Mouse (Mus musculus): Measurements from ENCODE around the gene Wdsub1. TPM values are rescaled to one million over a fixed set of nuclear protein-coding genes. Genes with fewer than 3 reads are reported as not detected.

The Wdsub1 gene
- polyA plus RNA-seq, 2 experiments = 33.7 to 57.2 TPM

- no peak for TF ChIP-seq POLR2A (IDR thresholded peaks at IDR 0.05; ENCODE audit: borderline replicate concordance, extremely low read depth, insufficient read depth, insufficient read length)
- H3K4me1 ChIP-seq (ENCODE audit: control insufficient read depth, insufficient read depth, low read length) = no peaks in the 10 kb centered on the region
- peaks cover 57% of the 10 kb centered on the region for H3K36me3 ChIP-seq (ENCODE audit: control insufficient read depth, insufficient read depth, low read length)
- no peak for ATAC-seq (ENCODE audit: low FRiP score, low read depth)
- H3K9me3 ChIP-seq (ENCODE audit: control insufficient read depth, low read length) = no peaks in the 10 kb centered on the region
- H3K27ac ChIP-seq (replicated peaks; ENCODE audit: low read depth, low read length) = no peak overlapping the region
- no peak for DNase-seq (ENCODE audit: low spot score)
- no peaks in the 10 kb centered on the region for H3K27me3 ChIP-seq (ENCODE audit: control insufficient read depth, insufficient read depth, low read length)
- no peak overlapping the region for H3K4me2 ChIP-seq (replicated peaks; ENCODE audit: low read depth, low read length, severe bottlenecking)
- H3K9ac ChIP-seq (ENCODE audit: low read depth, low read length, severe bottlenecking) = no peak overlapping the region
- H3K4me3 ChIP-seq (replicated peaks; ENCODE audit: low read length) = no peak overlapping the region
- 64% methylated on average over 15 of the region's 15 CpGs for WGBS
Observed at GRCm38 (mm10) chr2:59820088-59820487, 62.3 kb downstream of the Wdsub1 start.

GRCm38 (mm10) chr2:59819415-59819814 is 63.0 kb downstream of the Wdsub1 start:
- H3K9me3 ChIP-seq (ENCODE audit: control insufficient read depth, low read length) = no peaks in the 10 kb centered on the region
- H3K4me2 ChIP-seq (replicated peaks; ENCODE audit: low read depth, low read length, severe bottlenecking) = no peak overlapping the region
- DNase-seq (ENCODE audit: low spot score) (no peak), ATAC-seq (ENCODE audit: low FRiP score, low read depth) (no peak)
- no peaks in the 10 kb centered on the region for H3K27me3 ChIP-seq (ENCODE audit: control insufficient read depth, insufficient read depth, low read length)
- no peak overlapping the region for H3K27ac ChIP-seq (replicated peaks; ENCODE audit: low read depth, low read length)
- H3K4me1 ChIP-seq (ENCODE audit: control insufficient read depth, insufficient read depth, low read length) = no peaks in the 10 kb centered on the region
- H3K9ac ChIP-seq (ENCODE audit: low read depth, low read length, severe bottlenecking) = no peak overlapping the region
- no peak for TF ChIP-seq POLR2A (IDR thresholded peaks at IDR 0.05; ENCODE audit: borderline replicate concordance, extremely low read depth, insufficient read depth, insufficient read length)
- no peak overlapping the region for H3K4me3 ChIP-seq (replicated peaks; ENCODE audit: low read length)
- H3K36me3 ChIP-seq (ENCODE audit: control insufficient read depth, insufficient read depth, low read length) = peaks cover 56% of the 10 kb centered on the region
- WGBS = 79% methylated on average over 6 of the region's 6 CpGs

GRCm38 (mm10) chr2:59818663-59819062 is 63.7 kb downstream of the Wdsub1 start:
- DNase-seq (ENCODE audit: low spot score) (no peak), ATAC-seq (ENCODE audit: low FRiP score, low read depth) (no peak)

GRCm38 (mm10) chr2:59814997-59815396 is 67.4 kb downstream of the Wdsub1 start:
- H3K36me3 ChIP-seq (ENCODE audit: control insufficient read depth, insufficient read depth, low read length) = peaks cover 70% of the 10 kb centered on the region
- no peaks in the 10 kb centered on the region for H3K27me3 ChIP-seq (ENCODE audit: control insufficient read depth, insufficient read depth, low read length)
- no peaks in the 10 kb centered on the region for H3K9me3 ChIP-seq (ENCODE audit: control insufficient read depth, low read length)
- H3K4me3 ChIP-seq (replicated peaks; ENCODE audit: low read length) = no peak overlapping the region
- DNase-seq (ENCODE audit: low spot score) (no peak), ATAC-seq (ENCODE audit: low FRiP score, low read depth) (no peak)
- H3K9ac ChIP-seq (ENCODE audit: low read depth, low read length, severe bottlenecking) = no peak overlapping the region
- no peaks in the 10 kb centered on the region for H3K4me1 ChIP-seq (ENCODE audit: control insufficient read depth, insufficient read depth, low read length)
- no peak for TF ChIP-seq POLR2A (IDR thresholded peaks at IDR 0.05; ENCODE audit: borderline replicate concordance, extremely low read depth, insufficient read depth, insufficient read length)
- no peak overlapping the region for H3K4me2 ChIP-seq (replicated peaks; ENCODE audit: low read depth, low read length, severe bottlenecking)
- WGBS = 89% methylated on average over 8 of the region's 8 CpGs
- no peak overlapping the region for H3K27ac ChIP-seq (replicated peaks; ENCODE audit: low read depth, low read length)

More at GRCm38 (mm10) chr2:59818663-59819062, 63.7 kb downstream of the Wdsub1 start:
- Histone ChIP-seq H3K4me3 (replicated peaks; ENCODE audit: low read length) (no peak overlapping the region), H3K9ac (ENCODE audit: low read depth, low read length, severe bottlenecking) (no peak overlapping the region), H3K4me2 (replicated peaks; ENCODE audit: low read depth, low read length, severe bottlenecking) (no peak overlapping the region), H3K36me3 (ENCODE audit: control insufficient read depth, insufficient read depth, low read length) (peaks cover 53% of the 10 kb centered on the region), H3K27me3 (ENCODE audit: control insufficient read depth, insufficient read depth, low read length) (no peaks in the 10 kb centered on the region), H3K9me3 (ENCODE audit: control insufficient read depth, low read length) (no peaks in the 10 kb centered on the region), H3K27ac (replicated peaks; ENCODE audit: low read depth, low read length) (no peak overlapping the region), H3K4me1 (ENCODE audit: control insufficient read depth, insufficient read depth, low read length) (no peaks in the 10 kb centered on the region)
- WGBS = 96% methylated on average over 15 of the region's 15 CpGs
- no peak for TF ChIP-seq POLR2A (IDR thresholded peaks at IDR 0.05; ENCODE audit: borderline replicate concordance, extremely low read depth, insufficient read depth, insufficient read length)

GRCm38 (mm10) chr2:59813457-59813856 is 68.9 kb downstream of the Wdsub1 start:
- Histone ChIP-seq H3K27me3 (ENCODE audit: control insufficient read depth, insufficient read depth, low read length) (no peaks in the 10 kb centered on the region), H3K4me1 (ENCODE audit: control insufficient read depth, insufficient read depth, low read length) (no peaks in the 10 kb centered on the region), H3K4me3 (replicated peaks; ENCODE audit: low read length) (no peak overlapping the region), H3K27ac (replicated peaks; ENCODE audit: low read depth, low read length) (no peak overlapping the region), H3K36me3 (ENCODE audit: control insufficient read depth, insufficient read depth, low read length) (peaks cover 65% of the 10 kb centered on the region), H3K9me3 (ENCODE audit: control insufficient read depth, low read length) (no peaks in the 10 kb centered on the region), H3K4me2 (replicated peaks; ENCODE audit: low read depth, low read length, severe bottlenecking) (no peak overlapping the region), H3K9ac (ENCODE audit: low read depth, low read length, severe bottlenecking) (no peak overlapping the region)
- 91% methylated on average over 13 of the region's 13 CpGs for WGBS
- TF ChIP-seq POLR2A (IDR thresholded peaks at IDR 0.05; ENCODE audit: borderline replicate concordance, extremely low read depth, insufficient read depth, insufficient read length) = no peak
- ATAC-seq (ENCODE audit: low FRiP score, low read depth) = no peak
- DNase-seq (ENCODE audit: low spot score) = no peak

- H3K4me2 ChIP-seq (replicated peaks; ENCODE audit: low read depth, low read length, severe bottlenecking) = no peak overlapping the region
- WGBS = 91% methylated on average over 1 of the region's 1 CpGs
- no peak for TF ChIP-seq POLR2A (IDR thresholded peaks at IDR 0.05; ENCODE audit: borderline replicate concordance, extremely low read depth, insufficient read depth, insufficient read length)
- no peaks in the 10 kb centered on the region for H3K27me3 ChIP-seq (ENCODE audit: control insufficient read depth, insufficient read depth, low read length)
- no peaks in the 10 kb centered on the region for H3K9me3 ChIP-seq (ENCODE audit: control insufficient read depth, low read length)
- no peak overlapping the region for H3K9ac ChIP-seq (ENCODE audit: low read depth, low read length, severe bottlenecking)
- H3K36me3 ChIP-seq (ENCODE audit: control insufficient read depth, insufficient read depth, low read length) = peaks cover 65% of the 10 kb centered on the region
- no peak overlapping the region for H3K4me3 ChIP-seq (replicated peaks; ENCODE audit: low read length)
- no peak overlapping the region for H3K27ac ChIP-seq (replicated peaks; ENCODE audit: low read depth, low read length)
- H3K4me1 ChIP-seq (ENCODE audit: control insufficient read depth, insufficient read depth, low read length) = no peaks in the 10 kb centered on the region
- no peak for ATAC-seq (ENCODE audit: low FRiP score, low read depth)
- no peak for DNase-seq (ENCODE audit: low spot score)
Observed at GRCm38 (mm10) chr2:59812641-59813040, 69.8 kb downstream of the Wdsub1 start.
